Mouse (Mus musculus) spleen, adult 2 months (tissue): ENCODE measurements at regions not wholly inside any gene's neighbourhood (a gene's known extent, or its start where the extent isn't known, plus 50 kb on each side); places are given as distances from the start of the nearest gene placed in this dataset.

ENCODE experiments used
- CTCF ChIP-seq: fragments of 200-500 bp; IDR thresholded peaks from 2 replicates; pipeline ENCODE4 v1.5.1; 2011; ENCODE audit warnings: mild to moderate bottlenecking, inconsistent platforms; ENCODE audit not compliant: insufficient read depth, insufficient read length, insufficient replicate concordance; ENCODE audit errors: extremely low read depth
- POLR2A ChIP-seq: fragments of 200-500 bp; IDR thresholded peaks from 2 replicates; pipeline ENCODE4 v1.6.1; 2011; ENCODE audit warnings: low read depth, low read length, inconsistent platforms

DNA sequence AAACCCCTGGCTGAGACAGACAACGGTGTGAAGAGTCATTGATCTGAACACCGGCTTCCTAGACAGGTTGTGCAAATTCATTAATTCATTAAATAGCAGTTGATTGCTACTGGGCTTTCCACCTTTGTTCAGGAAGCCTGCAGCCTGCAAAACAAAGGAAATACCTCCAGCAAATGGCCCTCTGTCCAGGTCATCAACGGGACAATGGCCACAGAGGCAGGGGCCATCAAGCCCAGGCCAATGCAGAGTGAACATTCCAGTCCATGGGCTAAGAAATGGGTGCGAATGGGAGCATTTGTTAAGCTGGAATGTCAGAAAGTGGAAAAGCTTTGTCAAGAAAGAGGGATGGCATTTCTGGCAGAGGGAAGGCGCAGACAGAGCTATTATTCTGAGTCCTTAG is 188.5 kb upstream of the Arid2 start:
- no peak for TF ChIP-seq CTCF
- no peak for TF ChIP-seq POLR2A
